Mouse (Mus musculus) testis, adult 2 months (tissue): ENCODE results near the gene Sh3bp4.

ENCODE experiments used
- CTCF ChIP-seq: fragments of 200-500 bp; IDR thresholded peaks from 2 replicates; pipeline ENCODE4 v1.5.1; 2012; ENCODE audit warnings: low read depth, mild to moderate bottlenecking, inconsistent platforms, low read length, moderate library complexity; ENCODE audit not compliant: control insufficient read depth, insufficient read depth, insufficient replicate concordance
- POLR2A ChIP-seq: fragments of 200-500 bp; IDR thresholded peaks from 2 replicates; pipeline ENCODE4 v1.6.1; 2012; ENCODE audit warnings: low read depth, mild to moderate bottlenecking, inconsistent platforms, low read length, moderate library complexity; ENCODE audit not compliant: control insufficient read depth

DNA sequence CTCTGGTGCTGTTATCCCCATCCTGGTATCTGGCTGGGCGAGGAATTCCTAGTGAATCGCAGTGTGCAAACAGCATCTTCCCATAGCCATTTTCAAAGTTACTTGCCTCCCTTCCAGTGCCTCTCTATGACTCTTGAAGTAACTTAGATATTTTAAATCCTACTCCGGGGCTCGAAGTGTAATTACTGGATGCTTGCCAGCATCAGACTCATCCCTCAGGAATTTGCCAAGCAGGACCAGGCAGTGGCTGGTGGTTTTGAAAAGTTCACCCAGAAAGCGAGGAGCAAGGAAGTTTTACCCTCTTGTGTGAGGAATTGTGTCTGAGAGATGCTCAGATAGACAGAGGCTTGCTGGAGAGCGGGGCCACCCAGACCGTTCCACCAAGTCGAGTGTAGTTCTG is 51.3 kb downstream of the Sh3bp4 start:
- TF ChIP-seq CTCF, result no peak
- no peak for TF ChIP-seq POLR2A
